Mouse (Mus musculus): ENCODE data around the gene Gp6. TPM values are rescaled to one million over a fixed set of nuclear protein-coding genes. Genes with fewer than 3 reads are reported as not detected.

Gene Gp6
- 0.22 and 0.65 TPM in 2 replicates for polyA plus RNA-seq (2016; fragmentation: Nextera tagmentation; extraction: Ambion mirVana)

GRCm38 (mm10) chr7:4397730-4398129, at the start of gene Gp6:
Gene Gp6 (minus strand): TSS chr7:4397744.
- 94% methylated on average over 1 of the region's 1 CpGs for WGBS

GRCm38 (mm10) chr7:4447138-4447537, 49.6 kb upstream of the Gp6 start:
- WGBS: 5% methylated on average over 1 of the region's 1 CpGs
- Histone ChIP-seq H3K27ac (no peak overlapping the region), H3K4me2 (no peak overlapping the region), H3K9me3 (no peaks in the 10 kb centered on the region), H3K9ac (replicated peaks) (no peak overlapping the region), H3K36me3 (peaks cover 20% of the 10 kb centered on the region), H3K4me3 (replicated peaks) (no peak overlapping the region), H3K4me1 (replicated peaks) (peaks cover 14% of the 10 kb centered on the region), H3K27me3 (no peaks in the 10 kb centered on the region)
- ATAC-seq (ENCODE audit: insufficient number of reproducible peaks, insufficient read depth, low FRiP score, low TSS enrichment, low read depth): no peak

More at GRCm38 (mm10) chr7:4397730-4398129, at the start of gene Gp6:
- Histone ChIP-seq H3K9ac (replicated peaks) (no peak within 1 kb of the TSS), H3K4me3 (replicated peaks) (no peak within 1 kb of the TSS), H3K4me2 (no peak within 1 kb of the TSS), H3K4me1 (replicated peaks) (no peaks in the 10 kb centered on the region), H3K9me3 (no peaks in the 10 kb centered on the region), H3K36me3 (no peaks in the 10 kb centered on the region), H3K27ac (no peak within 1 kb of the TSS), H3K27me3 (no peaks in the 10 kb centered on the region)
- ATAC-seq (ENCODE audit: insufficient number of reproducible peaks, insufficient read depth, low FRiP score, low TSS enrichment, low read depth): no peak

- peak within 1 kb of the TSS; percentile 64 for H3K4me2 ChIP-seq
- WGBS: under 1% methylated on average over 35 of the region's 35 CpGs
- peak within 1 kb of the TSS; percentile 66 for H3K9ac ChIP-seq (replicated peaks)
- peaks cover 39% of the 10 kb centered on the region for H3K36me3 ChIP-seq
- no peaks in the 10 kb centered on the region for H3K9me3 ChIP-seq
- peaks cover 14% of the 10 kb centered on the region for H3K4me1 ChIP-seq (replicated peaks)
- ATAC-seq (ENCODE audit: insufficient number of reproducible peaks, insufficient read depth, low FRiP score, low TSS enrichment, low read depth): peak; percentile 97
- H3K27me3 ChIP-seq: no peaks in the 10 kb centered on the region
- H3K4me3 ChIP-seq (replicated peaks): peak within 1 kb of the TSS; percentile 75
- peak within 1 kb of the TSS; percentile 73; the same call in 1 of the 2 replicates for H3K27ac ChIP-seq
These were observed 47.8 kb upstream of the Gp6 start, which contains the start of gene Rdh13 for GRCm38 (mm10) chr7:4445216-4445791. Gene Rdh13 (minus strand): TSS chr7:4445649.

GRCm38 (mm10) chr7:4440549-4440948, 43.0 kb upstream of the Gp6 start:
- 93% methylated on average over 10 of the region's 10 CpGs for WGBS
- ATAC-seq (ENCODE audit: insufficient number of reproducible peaks, insufficient read depth, low FRiP score, low TSS enrichment, low read depth): no peak
- Histone ChIP-seq H3K4me3 (replicated peaks) (no peak overlapping the region), H3K4me1 (replicated peaks) (peaks cover 5% of the 10 kb centered on the region; the same call in 1 of the 2 replicates), H3K27ac (no peak overlapping the region), H3K9me3 (no peaks in the 10 kb centered on the region), H3K4me2 (no peak overlapping the region), H3K27me3 (no peaks in the 10 kb centered on the region), H3K9ac (replicated peaks) (no peak overlapping the region), H3K36me3 (peaks cover 78% of the 10 kb centered on the region)

GRCm38 (mm10) chr7:4437721-4438120, 40.2 kb upstream of the Gp6 start:
- ATAC-seq (ENCODE audit: insufficient number of reproducible peaks, insufficient read depth, low FRiP score, low TSS enrichment, low read depth): no peak
- Histone ChIP-seq H3K4me3 (replicated peaks) (no peak overlapping the region), H3K36me3 (peaks cover 92% of the 10 kb centered on the region), H3K27ac (no peak overlapping the region), H3K4me1 (replicated peaks) (no peaks in the 10 kb centered on the region), H3K27me3 (no peaks in the 10 kb centered on the region), H3K4me2 (no peak overlapping the region), H3K9ac (replicated peaks) (no peak overlapping the region), H3K9me3 (no peaks in the 10 kb centered on the region)
- WGBS: 94% methylated on average over 2 of the region's 2 CpGs

- no peaks in the 10 kb centered on the region for H3K27me3 ChIP-seq
- peaks cover 96% of the 10 kb centered on the region for H3K36me3 ChIP-seq
- H3K4me2 ChIP-seq: no peak overlapping the region
- no peak overlapping the region for H3K27ac ChIP-seq
- H3K9me3 ChIP-seq: 0 out of 2 replicates have a peak, but pooled peaks cover 5% of the 10 kb centered on the region
- H3K4me1 ChIP-seq (replicated peaks): no peaks in the 10 kb centered on the region
- no peak for ATAC-seq (ENCODE audit: insufficient number of reproducible peaks, insufficient read depth, low FRiP score, low TSS enrichment, low read depth)
- no peak overlapping the region for H3K9ac ChIP-seq (replicated peaks)
- WGBS: 90% methylated on average over 8 of the region's 8 CpGs
- no peak overlapping the region for H3K4me3 ChIP-seq (replicated peaks)
These were observed 34.5 kb upstream of the Gp6 start for GRCm38 (mm10) chr7:4432026-4432425.

- Histone ChIP-seq H3K4me3 (replicated peaks) (no peak overlapping the region), H3K27me3 (no peaks in the 10 kb centered on the region), H3K9ac (replicated peaks) (no peak overlapping the region), H3K36me3 (peaks cover 95% of the 10 kb centered on the region), H3K4me2 (no peak overlapping the region), H3K9me3 (0 out of 2 replicates have a peak, but pooled peaks cover 5% of the 10 kb centered on the region), H3K27ac (no peak overlapping the region), H3K4me1 (replicated peaks) (no peaks in the 10 kb centered on the region)
- 76% methylated on average over 6 of the region's 6 CpGs for WGBS
- ATAC-seq (ENCODE audit: insufficient number of reproducible peaks, insufficient read depth, low FRiP score, low TSS enrichment, low read depth): no peak
These were observed 34.0 kb upstream of the Gp6 start for GRCm38 (mm10) chr7:4431548-4431947.

- no peak overlapping the region for H3K27ac ChIP-seq
- H3K36me3 ChIP-seq: peaks cover 95% of the 10 kb centered on the region
- no peak overlapping the region for H3K4me3 ChIP-seq (replicated peaks)
- H3K4me2 ChIP-seq: no peak overlapping the region
- no peaks in the 10 kb centered on the region for H3K27me3 ChIP-seq
- H3K9ac ChIP-seq (replicated peaks): no peak overlapping the region
- H3K9me3 ChIP-seq: 0 out of 2 replicates have a peak, but pooled peaks cover 5% of the 10 kb centered on the region
- WGBS: 92% methylated on average over 9 of the region's 9 CpGs
- ATAC-seq (ENCODE audit: insufficient number of reproducible peaks, insufficient read depth, low FRiP score, low TSS enrichment, low read depth): no peak
- no peaks in the 10 kb centered on the region for H3K4me1 ChIP-seq (replicated peaks)
These were observed 32.8 kb upstream of the Gp6 start for GRCm38 (mm10) chr7:4430246-4430844.

- ATAC-seq (ENCODE audit: insufficient number of reproducible peaks, insufficient read depth, low FRiP score, low TSS enrichment, low read depth): peak; percentile 87
- Histone ChIP-seq H3K9ac (replicated peaks) (no peak overlapping the region), H3K36me3 (peaks cover 81% of the 10 kb centered on the region), H3K27ac (no peak overlapping the region), H3K4me1 (replicated peaks) (no peaks in the 10 kb centered on the region), H3K4me3 (replicated peaks) (no peak overlapping the region), H3K9me3 (0 out of 2 replicates have a peak, but pooled peaks cover 3% of the 10 kb centered on the region), H3K27me3 (no peaks in the 10 kb centered on the region), H3K4me2 (no peak overlapping the region)
- 82% methylated on average over 7 of the region's 7 CpGs for WGBS
These were observed 29.8 kb upstream of the Gp6 start for GRCm38 (mm10) chr7:4427161-4427912.

GRCm38 (mm10) chr7:4420230-4420629, 22.7 kb upstream of the Gp6 start:
- Histone ChIP-seq H3K36me3 (peaks cover 14% of the 10 kb centered on the region), H3K4me2 (no peak overlapping the region), H3K9ac (replicated peaks) (no peak overlapping the region), H3K27ac (no peak overlapping the region), H3K4me3 (replicated peaks) (no peak overlapping the region), H3K27me3 (no peaks in the 10 kb centered on the region), H3K4me1 (replicated peaks) (no peaks in the 10 kb centered on the region), H3K9me3 (no peaks in the 10 kb centered on the region)
- no peak for ATAC-seq (ENCODE audit: insufficient number of reproducible peaks, insufficient read depth, low FRiP score, low TSS enrichment, low read depth)
- WGBS: 55% methylated on average over 4 of the region's 4 CpGs

- H3K4me2 ChIP-seq: no peak overlapping the region
- ATAC-seq (ENCODE audit: insufficient number of reproducible peaks, insufficient read depth, low FRiP score, low TSS enrichment, low read depth): no peak
- no peaks in the 10 kb centered on the region for H3K27me3 ChIP-seq
- no peaks in the 10 kb centered on the region for H3K4me1 ChIP-seq (replicated peaks)
- peaks cover 9% of the 10 kb centered on the region; the same call in 1 of the 2 replicates for H3K36me3 ChIP-seq
- H3K4me3 ChIP-seq (replicated peaks): no peak overlapping the region
- no peak overlapping the region for H3K27ac ChIP-seq
- 82% methylated on average over 6 of the region's 6 CpGs for WGBS
- no peaks in the 10 kb centered on the region for H3K9me3 ChIP-seq
- H3K9ac ChIP-seq (replicated peaks): no peak overlapping the region
These were observed 22.1 kb upstream of the Gp6 start for GRCm38 (mm10) chr7:4419681-4420080.
